Mouse (Mus musculus): ENCODE data around the gene Dcps. TPM values are rescaled to one million over a fixed set of nuclear protein-coding genes. Genes with fewer than 3 reads are reported as not detected.

Gene Dcps
- polyA plus RNA-seq, 1 experiment: 30.2 TPM

DNA sequence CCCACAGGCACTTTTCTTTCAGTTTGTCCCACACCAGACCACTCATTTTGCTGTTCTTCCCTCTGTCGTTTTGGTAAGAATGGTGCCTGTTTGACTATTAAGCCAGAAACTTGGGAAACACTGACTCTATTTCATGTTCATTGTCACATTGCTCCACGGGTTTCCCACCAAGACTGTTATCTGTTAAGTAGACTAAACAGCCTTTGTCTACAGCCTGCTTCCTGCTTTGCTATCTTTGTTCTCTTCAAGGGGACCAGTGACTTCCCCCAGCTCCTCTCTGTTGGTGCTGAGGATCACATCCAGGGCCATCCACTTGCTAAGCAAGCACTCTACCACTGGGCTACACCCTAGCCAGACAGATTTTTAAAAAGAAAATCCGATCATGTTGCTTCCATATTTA, 27.7 kb upstream of the Dcps start:
- H3K4me1 ChIP-seq (ENCODE audit: control insufficient read depth, insufficient read depth, low read length): peaks cover 2% of the 10 kb centered on the region
- H3K27ac ChIP-seq (ENCODE audit: insufficient read depth, low read length): no peak overlapping the region
- H3K27me3 ChIP-seq (ENCODE audit: control insufficient read depth, insufficient read depth, low read length): no peaks in the 10 kb centered on the region
- no peak for DNase-seq
- no peak overlapping the region for H3K4me3 ChIP-seq (replicated peaks; ENCODE audit: insufficient read depth, low read depth, low read length)
- TF ChIP-seq CTCF (IDR thresholded peaks at IDR 0.05; ENCODE audit: borderline replicate concordance, insufficient read depth, low read depth, low read length): no peak
- no peak for TF ChIP-seq POLR2A (IDR thresholded peaks at IDR 0.05; ENCODE audit: borderline replicate concordance, insufficient read depth, low read length)
- 83% methylated on average over 3 of the region's 3 CpGs for WGBS

DNA sequence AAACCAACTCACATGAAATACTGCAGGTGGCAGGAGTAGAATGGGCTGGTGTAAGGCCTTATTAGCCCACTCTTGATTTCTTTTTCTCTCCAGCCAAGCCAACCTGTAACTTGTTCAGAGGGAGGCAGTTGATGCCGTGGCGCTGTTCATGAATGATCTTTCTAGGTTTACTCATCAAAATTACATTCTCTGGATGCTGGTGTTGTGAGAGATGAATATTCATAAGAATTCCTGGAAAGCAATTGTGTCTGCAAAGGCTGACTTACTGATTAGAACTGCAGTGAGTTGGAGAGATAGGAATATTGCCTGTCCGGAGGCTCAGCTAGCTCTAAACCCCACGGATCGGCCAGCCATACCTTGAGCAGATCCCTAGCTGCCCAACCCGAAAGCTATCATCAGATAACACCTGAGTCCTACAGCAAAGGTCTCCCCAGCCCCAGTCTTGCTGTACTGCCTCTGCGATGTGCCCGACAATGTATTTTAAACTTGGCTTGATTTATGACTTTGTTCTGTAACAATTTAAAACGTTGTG, 24.7 kb upstream of the Dcps start:
- no peak for DNase-seq
- H3K27ac ChIP-seq (ENCODE audit: insufficient read depth, low read length): no peak overlapping the region
- no peak overlapping the region for H3K4me3 ChIP-seq (replicated peaks; ENCODE audit: insufficient read depth, low read depth, low read length)
- H3K27me3 ChIP-seq (ENCODE audit: control insufficient read depth, insufficient read depth, low read length): no peaks in the 10 kb centered on the region
- H3K4me1 ChIP-seq (ENCODE audit: control insufficient read depth, insufficient read depth, low read length): peaks cover 2% of the 10 kb centered on the region
- WGBS: 71% methylated on average over 9 of the region's 9 CpGs
- TF ChIP-seq POLR2A (IDR thresholded peaks at IDR 0.05; ENCODE audit: borderline replicate concordance, insufficient read depth, low read length) (no peak), CTCF (IDR thresholded peaks at IDR 0.05; ENCODE audit: borderline replicate concordance, insufficient read depth, low read depth, low read length) (no peak)

- peak within 1 kb of the TSS; percentile 59 for H3K4me3 ChIP-seq (replicated peaks; ENCODE audit: insufficient read depth, low read depth, low read length)
- no peak within 1 kb of the TSS for H3K27ac ChIP-seq (ENCODE audit: insufficient read depth, low read length)
- TF ChIP-seq CTCF (IDR thresholded peaks at IDR 0.05; ENCODE audit: borderline replicate concordance, insufficient read depth, low read depth, low read length) (peak; percentile 66; the same call in 1 of the 2 replicates), POLR2A (IDR thresholded peaks at IDR 0.05; ENCODE audit: borderline replicate concordance, insufficient read depth, low read length) (0 out of 2 replicates have a peak, but pooled peaks have one; percentile 15)
- WGBS: under 1% methylated on average over 44 of the region's 44 CpGs
- peaks cover 2% of the 10 kb centered on the region for H3K4me1 ChIP-seq (ENCODE audit: control insufficient read depth, insufficient read depth, low read length)
- peak; percentile 88 to 93 for DNase-seq
- H3K27me3 ChIP-seq (ENCODE audit: control insufficient read depth, insufficient read depth, low read length): no peaks in the 10 kb centered on the region
Observed at GRCm38 (mm10) chr9:35199772-35200471, 24.1 kb upstream of the Dcps start, which contains the start of the genes Srpr and Tirap. Gene Srpr (plus strand): TSS chr9:35200175. Gene Tirap (minus strand): TSS chr9:35200291.

GRCm38 (mm10) chr9:35198945-35199771, 23.3 kb upstream of the Dcps start:
- Histone ChIP-seq H3K27me3 (ENCODE audit: control insufficient read depth, insufficient read depth, low read length) (no peaks in the 10 kb centered on the region), H3K4me3 (replicated peaks; ENCODE audit: insufficient read depth, low read depth, low read length) (peak overlapping the region; percentile 59), H3K27ac (ENCODE audit: insufficient read depth, low read length) (no peak overlapping the region), H3K4me1 (ENCODE audit: control insufficient read depth, insufficient read depth, low read length) (peaks cover 2% of the 10 kb centered on the region)
- no peak for DNase-seq
- no peak for TF ChIP-seq POLR2A (IDR thresholded peaks at IDR 0.05; ENCODE audit: borderline replicate concordance, insufficient read depth, low read length)
- no peak for TF ChIP-seq CTCF (IDR thresholded peaks at IDR 0.05; ENCODE audit: borderline replicate concordance, insufficient read depth, low read depth, low read length)
- 36% methylated on average over 18 of the region's 18 CpGs for WGBS

DNA sequence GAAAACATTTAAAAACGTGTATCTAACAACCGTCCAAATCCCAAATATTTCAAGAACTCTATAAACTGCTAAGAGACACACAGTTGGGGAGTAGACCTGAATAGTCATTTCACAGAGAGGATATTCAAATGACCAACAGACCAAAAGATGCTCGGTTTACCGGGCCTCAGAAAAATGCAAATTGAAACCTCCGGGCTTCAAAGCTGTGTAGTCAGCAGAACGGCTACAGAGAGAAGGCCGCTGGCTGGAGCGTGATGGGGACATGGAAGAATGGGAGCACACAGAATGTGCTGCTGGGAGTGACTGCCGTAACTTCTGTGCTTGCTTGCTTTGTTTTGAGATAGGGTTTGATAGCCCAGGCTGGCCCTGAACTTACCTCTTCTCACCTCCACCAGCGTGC, 22.5 kb upstream of the Dcps start:
- WGBS: 82% methylated on average over 10 of the region's 10 CpGs
- Histone ChIP-seq H3K4me1 (ENCODE audit: control insufficient read depth, insufficient read depth, low read length) (peaks cover 2% of the 10 kb centered on the region), H3K4me3 (replicated peaks; ENCODE audit: insufficient read depth, low read depth, low read length) (no peak overlapping the region), H3K27me3 (ENCODE audit: control insufficient read depth, insufficient read depth, low read length) (no peaks in the 10 kb centered on the region), H3K27ac (ENCODE audit: insufficient read depth, low read length) (no peak overlapping the region)
- DNase-seq: no peak
- TF ChIP-seq CTCF (IDR thresholded peaks at IDR 0.05; ENCODE audit: borderline replicate concordance, insufficient read depth, low read depth, low read length) (no peak), POLR2A (IDR thresholded peaks at IDR 0.05; ENCODE audit: borderline replicate concordance, insufficient read depth, low read length) (no peak)

- no peak for DNase-seq
- H3K4me3 ChIP-seq (replicated peaks; ENCODE audit: insufficient read depth, low read depth, low read length): no peak overlapping the region
- WGBS: 88% methylated on average over 3 of the region's 3 CpGs
- TF ChIP-seq POLR2A (IDR thresholded peaks at IDR 0.05; ENCODE audit: borderline replicate concordance, insufficient read depth, low read length) (no peak), CTCF (IDR thresholded peaks at IDR 0.05; ENCODE audit: borderline replicate concordance, insufficient read depth, low read depth, low read length) (no peak)
- H3K27me3 ChIP-seq (ENCODE audit: control insufficient read depth, insufficient read depth, low read length): no peaks in the 10 kb centered on the region
- H3K4me1 ChIP-seq (ENCODE audit: control insufficient read depth, insufficient read depth, low read length): peaks cover 2% of the 10 kb centered on the region
- no peak overlapping the region for H3K27ac ChIP-seq (ENCODE audit: insufficient read depth, low read length)
Observed at GRCm38 (mm10) chr9:35197625-35198024, 21.8 kb upstream of the Dcps start.

GRCm38 (mm10) chr9:35194048-35194447, 18.2 kb upstream of the Dcps start:
- H3K27me3 ChIP-seq (ENCODE audit: control insufficient read depth, insufficient read depth, low read length): no peaks in the 10 kb centered on the region
- no peak overlapping the region for H3K27ac ChIP-seq (ENCODE audit: insufficient read depth, low read length)
- H3K4me3 ChIP-seq (replicated peaks; ENCODE audit: insufficient read depth, low read depth, low read length): no peak overlapping the region
- H3K4me1 ChIP-seq (ENCODE audit: control insufficient read depth, insufficient read depth, low read length): no peaks in the 10 kb centered on the region
- 94% methylated on average over 3 of the region's 3 CpGs for WGBS
- no peak for TF ChIP-seq CTCF (IDR thresholded peaks at IDR 0.05; ENCODE audit: borderline replicate concordance, insufficient read depth, low read depth, low read length)
- TF ChIP-seq POLR2A (IDR thresholded peaks at IDR 0.05; ENCODE audit: borderline replicate concordance, insufficient read depth, low read length): no peak
- no peak for DNase-seq
